Mouse (Mus musculus) liver, postnatal 0 days (tissue): ENCODE measurements around the gene Zfp652.

ENCODE experiments used
- CTCF ChIP-seq: sonication (generic); IDR thresholded peaks from 2 replicates; pipeline ENCODE4 v1.5.1; 2016; ENCODE audit warnings: antibody characterized with exemption, low read depth
- EP300 ChIP-seq: IDR thresholded peaks from 2 replicates; pipeline ENCODE4 v1.6.1; 2016; ENCODE audit warnings: antibody characterized with exemption, low read depth, mild to moderate bottlenecking

GRCm38 (mm10) chr11:95833006-95833570 lies 120.6 kb downstream of the Zfp652 start:
- TF ChIP-seq CTCF, result no peak
- TF ChIP-seq EP300, result no peak
